Mouse (Mus musculus) gonadal fat pad, adult 2 months (tissue): ENCODE results near the gene Siah3. TPM values are rescaled to one million over a fixed set of nuclear protein-coding genes. Genes with fewer than 3 reads are reported as not detected.

ENCODE experiments used
- DNase-seq: peaks from one replicate; pipeline ENCODE4 v3.0.0-alpha.2; 2012; ENCODE audit warnings: low read depth
- polyA plus RNA-seq: library from polyadenylated mRNA; depleted of rRNA; stranded (reverse); fragments of >200 nt; gene quantifications from 2 replicates; pipeline ENCODE4 v1.2.3, GENCODE M21; 2012; rRNA removed

The Siah3 gene
- polyA plus RNA-seq, 1 experiment, result 0.05 TPM

DNA sequence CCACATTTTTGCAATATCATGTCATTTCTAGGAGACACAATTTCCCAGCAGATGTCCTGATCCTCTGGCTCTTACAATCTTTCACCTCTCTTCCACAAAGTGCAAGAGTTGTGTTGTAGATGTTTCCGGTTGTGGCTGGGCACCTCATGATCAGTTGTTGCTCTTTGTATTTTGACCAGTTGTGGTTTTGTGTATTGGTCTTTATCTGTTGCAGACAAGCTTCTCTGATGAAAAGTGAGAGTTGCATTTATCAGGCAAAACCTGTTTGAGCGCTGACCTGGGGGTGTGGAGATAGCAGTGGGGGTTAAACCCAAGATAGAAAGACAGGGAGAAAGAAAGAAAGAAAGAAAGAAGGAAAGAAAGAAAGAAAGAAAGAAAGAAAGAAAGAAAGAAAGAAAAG, 68.9 kb downstream of the Siah3 start:
- no peak for DNase-seq

DNA sequence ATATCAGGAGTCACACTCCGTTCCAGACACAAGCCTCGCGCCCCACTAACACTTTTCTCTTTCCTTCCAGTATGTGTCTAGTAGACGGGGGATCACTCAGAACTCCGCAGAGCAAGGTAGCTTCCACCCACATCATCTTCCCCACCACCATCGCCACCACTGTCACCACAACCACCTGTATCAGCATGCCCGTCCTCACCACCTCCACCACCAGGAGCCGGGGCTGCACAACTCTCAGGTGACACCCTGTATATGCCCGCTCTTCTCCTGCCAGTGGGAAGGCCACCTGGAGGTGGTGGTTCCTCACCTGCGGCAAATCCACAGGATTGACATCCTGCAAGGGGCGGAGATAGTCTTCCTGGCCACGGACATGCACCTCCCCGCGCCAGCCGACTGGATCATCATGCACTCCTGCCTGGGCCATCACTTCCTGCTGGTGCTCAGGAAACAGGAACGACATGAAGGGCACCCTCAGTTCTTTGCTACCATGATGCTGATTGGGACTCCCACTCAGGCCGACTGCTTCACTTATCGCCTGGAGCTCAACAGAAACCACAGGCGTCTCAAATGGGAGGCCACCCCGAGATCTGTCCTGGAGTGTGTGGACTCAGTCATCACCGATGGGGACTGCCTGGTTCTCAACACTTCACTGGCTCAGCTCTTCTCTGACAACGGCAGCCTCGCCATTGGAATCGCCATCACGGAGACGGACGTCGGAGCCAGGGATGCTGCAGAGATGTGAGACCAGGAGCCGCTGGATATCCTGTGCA, 69.8 kb downstream of the Siah3 start:
- no peak for DNase-seq

DNA sequence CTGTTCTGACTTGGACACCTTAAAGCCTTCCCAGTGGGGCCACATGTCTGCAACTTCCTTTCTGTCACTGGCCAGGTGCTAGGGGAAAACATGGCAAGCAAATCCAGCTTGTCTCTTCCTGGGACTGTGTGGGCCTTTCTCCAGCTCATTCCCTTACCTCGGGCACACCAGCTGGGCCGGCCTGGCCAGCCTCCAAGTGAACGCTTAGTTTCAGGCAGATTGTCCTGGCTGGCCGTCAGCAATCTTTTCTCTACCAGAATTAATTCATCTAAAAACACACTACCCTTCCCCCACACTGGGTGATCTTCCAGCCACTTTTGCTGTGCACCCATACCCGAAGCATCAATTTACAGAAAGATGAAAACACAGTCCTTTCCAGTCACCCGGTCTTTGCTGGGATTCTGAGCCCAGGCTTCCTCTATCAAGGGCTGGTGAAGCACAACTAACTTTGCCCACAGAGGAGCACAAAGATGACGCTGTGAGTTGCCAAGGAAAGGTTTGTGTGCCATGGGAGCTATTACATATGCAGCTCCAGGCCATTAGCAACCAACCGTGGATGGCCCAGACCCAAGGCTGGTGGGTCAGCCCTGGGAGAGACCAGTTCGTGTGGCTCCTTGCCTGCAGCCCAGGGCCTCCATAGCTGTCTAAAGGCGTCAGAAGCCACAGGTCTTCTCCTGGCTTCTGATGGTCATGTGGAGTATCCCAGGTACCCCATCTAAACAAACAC, 71.8 kb downstream of the Siah3 start:
- no peak for DNase-seq

DNA sequence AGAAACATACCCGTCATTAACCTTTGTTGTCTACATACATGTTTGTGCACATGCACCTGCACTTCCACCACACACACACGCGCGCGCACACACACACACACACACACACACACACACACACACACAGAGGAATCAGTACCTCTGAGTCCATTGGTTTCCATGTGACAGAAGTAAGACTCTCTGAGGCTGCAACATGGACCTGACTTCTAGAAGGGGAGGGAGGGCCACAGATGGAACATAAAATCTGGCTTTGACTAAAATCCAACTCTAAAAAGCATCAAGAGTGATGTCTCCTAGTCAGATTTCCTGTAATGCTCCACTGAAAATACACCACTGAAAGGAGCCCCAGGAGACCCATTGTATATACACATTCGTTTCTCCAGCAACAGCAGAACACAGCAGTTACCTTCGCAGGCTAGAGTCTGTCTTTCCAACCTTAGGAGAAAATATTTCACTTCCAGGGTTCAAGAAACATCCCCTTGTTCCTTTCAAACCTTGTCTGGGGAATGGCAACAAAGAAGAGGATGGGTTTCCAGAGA, 75.1 kb downstream of the Siah3 start:
- no peak for DNase-seq

DNA sequence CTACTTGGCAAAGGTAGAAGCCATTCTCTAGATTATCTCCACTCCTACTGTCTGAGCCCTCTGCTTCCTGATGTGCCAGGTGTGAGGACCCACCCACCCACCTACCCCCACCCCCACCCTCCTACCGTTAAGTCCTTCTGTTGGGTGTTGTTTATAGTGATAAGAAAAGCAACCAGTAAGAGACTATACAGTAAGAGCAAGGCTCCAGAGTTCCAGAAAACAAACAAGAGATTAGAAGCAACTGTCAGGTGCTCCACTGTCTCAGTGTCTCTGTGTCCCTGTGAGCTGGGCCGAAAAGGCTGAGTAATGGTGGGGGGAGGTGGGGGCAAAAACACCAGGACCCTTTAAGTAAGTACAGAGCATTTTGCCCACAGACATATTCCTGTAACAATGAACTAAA, 83.4 kb downstream of the Siah3 start:
- no peak for DNase-seq

DNA sequence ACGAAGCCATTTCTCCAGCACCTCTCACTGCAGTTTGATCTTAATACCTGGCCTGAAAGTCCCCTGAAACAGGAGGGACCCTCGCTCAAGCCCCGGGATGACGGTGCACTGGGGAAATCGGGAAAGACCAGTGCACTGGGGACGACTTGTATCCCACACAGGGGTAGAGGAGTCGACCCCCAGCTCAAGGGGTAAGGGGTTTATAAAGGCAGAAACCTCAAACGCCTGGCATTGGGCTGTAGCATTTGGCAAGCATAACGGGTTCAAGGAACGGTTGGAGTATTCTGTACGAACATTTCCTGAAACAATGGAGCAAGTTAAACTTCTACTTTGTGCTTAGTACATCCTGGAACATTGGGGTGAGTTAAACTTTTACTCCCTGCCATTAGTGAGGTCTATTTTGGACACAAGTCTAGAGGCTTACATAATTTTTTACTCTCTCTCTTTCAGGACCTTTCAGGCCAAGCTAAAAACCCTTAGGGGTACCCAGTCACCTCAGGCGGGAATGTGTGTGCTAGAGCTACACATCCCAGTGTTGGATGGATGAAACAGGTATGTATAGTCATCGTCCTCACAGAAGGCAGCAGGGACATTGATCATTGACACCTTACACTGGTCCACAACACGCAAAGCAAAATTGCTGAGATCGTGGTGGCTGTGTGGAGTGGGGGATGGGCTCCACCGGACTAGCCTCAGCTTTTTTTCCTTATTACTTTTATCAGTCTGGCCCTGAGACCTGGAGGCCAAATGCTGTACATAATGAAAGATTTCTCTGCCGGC, 84.6 kb downstream of the Siah3 start:
- DNase-seq, result no peak

DNA sequence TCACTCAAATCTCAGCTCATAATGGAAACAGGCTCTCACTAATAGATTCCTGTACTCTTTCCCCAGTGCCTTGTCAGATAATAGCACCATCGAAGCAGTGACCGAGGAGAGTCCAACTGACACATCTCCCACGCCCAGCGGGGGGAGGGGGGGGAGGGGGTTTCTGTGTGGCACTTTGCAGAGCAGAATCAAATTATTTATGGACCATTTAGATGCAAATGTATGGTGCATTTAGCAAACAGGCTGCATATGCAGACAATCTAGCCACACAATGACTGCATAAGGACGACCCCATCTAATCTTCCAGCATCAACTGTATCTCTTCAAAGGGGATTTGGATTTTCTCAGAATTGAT, 85.2 kb downstream of the Siah3 start:
- no peak for DNase-seq

DNA sequence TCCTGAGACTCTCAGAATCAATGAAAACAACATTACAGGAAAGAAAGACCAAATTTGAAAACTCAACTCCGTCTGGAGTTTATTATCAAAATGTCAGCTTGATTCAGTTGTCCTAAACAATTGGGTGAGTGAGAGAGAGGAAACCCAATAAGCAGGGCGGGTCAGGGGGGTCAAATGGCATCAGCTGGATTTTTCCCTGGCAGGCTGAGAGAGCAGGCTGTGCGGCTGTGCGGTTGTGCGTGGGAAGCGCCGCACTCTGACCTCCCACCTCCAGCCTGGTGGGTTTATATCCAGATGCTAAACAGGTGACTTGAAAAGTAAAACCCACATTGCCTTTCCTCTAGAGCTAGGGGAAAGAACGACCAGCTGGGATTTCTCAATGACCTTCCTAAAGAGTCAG, 85.9 kb downstream of the Siah3 start:
- DNase-seq, result no peak

DNA sequence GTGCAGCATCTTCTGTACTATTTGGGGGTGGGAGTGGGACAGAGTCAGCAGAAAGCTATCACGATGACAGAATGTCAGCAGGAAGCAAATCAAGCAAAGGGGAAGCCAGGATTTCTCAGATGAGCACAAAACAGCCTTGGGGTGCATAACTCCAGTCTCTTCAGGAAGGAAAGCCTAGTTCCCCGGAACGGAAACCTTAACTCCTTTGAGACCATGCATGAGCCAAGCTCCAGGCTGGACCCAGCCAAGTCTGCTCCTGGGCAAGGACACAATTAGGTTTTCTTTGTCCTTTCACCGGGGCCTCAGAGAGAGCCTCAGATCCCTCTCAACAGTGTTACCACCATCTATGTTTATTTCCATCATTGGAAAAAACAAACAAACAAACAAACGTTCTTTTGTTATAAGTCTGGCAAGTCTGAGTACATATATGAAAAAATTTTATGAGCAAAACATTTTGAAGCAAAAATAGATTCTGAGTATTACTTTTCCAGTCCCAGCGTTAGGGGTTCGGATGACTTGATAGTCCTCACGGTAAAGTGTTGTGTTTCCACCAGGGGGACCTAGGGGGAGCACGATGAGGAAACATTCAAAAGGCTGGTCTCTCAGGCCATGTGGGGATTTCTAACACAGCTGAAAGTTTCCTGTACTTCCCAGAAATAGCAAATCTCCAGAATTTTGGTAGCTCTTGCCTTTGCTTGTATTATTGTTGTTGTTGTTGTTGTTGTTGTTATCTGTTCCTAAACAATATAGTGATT, 106.0 kb downstream of the Siah3 start:
- no peak for DNase-seq

DNA sequence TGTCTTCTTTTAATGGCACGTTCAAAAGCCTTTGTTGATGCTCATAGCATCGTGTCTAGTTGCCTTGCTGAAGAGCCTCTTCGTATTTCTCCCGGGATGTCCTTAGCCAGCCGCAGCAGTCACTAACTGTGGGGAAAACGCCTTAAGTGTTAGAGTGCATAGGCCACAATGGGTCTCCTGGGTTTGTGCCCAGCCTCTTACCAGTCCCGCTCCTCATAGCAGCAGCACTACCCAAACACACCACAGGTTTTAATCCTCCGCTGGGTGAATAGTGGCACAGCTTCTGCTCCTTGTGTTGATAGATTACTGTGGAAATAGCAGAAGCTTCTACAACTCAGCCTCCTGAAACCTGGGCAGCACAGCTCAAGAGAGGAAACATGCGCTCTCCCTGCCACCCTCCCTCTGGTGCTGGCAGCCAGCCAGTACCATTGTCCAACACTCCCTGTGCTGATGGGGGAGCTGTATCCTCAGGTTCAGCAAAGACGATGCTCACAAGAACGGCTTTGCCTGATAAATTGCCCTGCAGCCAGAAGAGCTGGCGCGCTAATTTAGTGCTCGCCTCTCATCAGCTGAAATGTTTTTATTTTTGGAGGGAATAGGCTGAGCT, 109.9 kb downstream of the Siah3 start:
- DNase-seq, result no peak

DNA sequence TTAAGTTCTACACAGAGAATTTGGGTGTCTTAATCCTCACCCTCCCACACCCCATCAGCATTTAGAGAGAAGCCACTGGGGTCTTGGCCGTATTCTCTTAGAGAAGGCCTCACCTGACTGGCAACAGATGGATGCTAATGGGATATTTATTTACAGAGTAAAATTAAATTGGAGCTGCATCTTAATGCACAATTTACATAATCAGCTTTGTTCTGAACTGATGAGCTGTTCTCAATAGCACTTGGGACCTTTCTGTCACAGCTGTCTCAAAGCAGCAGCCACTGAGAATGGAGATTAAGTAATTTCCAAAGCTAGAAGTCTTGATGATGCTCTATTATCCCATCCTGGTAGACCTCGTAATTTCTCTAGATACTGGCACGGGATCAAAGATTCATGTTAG, 110.5 kb downstream of the Siah3 start:
- no peak for DNase-seq

DNA sequence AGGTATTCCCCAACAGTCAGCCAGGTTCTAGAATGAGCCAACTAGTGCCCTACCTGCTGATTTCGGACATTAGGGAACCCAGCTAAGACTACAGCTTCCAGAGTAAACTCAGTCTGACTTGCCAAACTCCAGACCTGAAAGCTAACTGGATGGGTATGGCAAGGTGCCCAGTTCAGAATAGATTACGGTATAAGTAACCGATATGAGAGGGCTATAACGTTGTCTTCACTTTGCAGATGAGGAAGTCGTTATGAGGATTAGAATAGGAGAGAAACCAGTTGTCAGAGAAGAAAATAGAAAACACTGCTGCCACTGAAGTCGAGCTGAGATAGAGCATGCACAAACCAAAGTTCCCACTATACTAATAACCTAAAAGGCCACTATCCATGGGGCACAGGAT, 123.2 kb downstream of the Siah3 start:
- DNase-seq, result no peak

Other genes with a start within 250 kb of the Siah3 start
- 0.37 TPM in 1 of 2 replicates, not detected in the other for gene Cpb2, start 213.7 kb upstream of the Siah3 start, polyA plus RNA-seq
- gene Zc3h13, start 171.6 kb upstream of the Siah3 start, polyA plus RNA-seq, result 3.9 and 7.3 TPM in 2 replicates
- gene Spert, start 137.1 kb downstream of the Siah3 start, polyA plus RNA-seq, result 3.7 and 5.5 TPM in 2 replicates
- not detected in 2 replicates for gene Erich6b, start 186.3 kb downstream of the Siah3 start, polyA plus RNA-seq